In genomic region chr2:28601720-28602590, GRCm38 (mm10) we compare ENCODE assay signal across 14 mouse cellular contexts. TPM values are rescaled to one million over a fixed set of nuclear protein-coding genes. Genes with fewer than 3 reads are reported as not detected.
DNase-seq lines count a peak whose midpoint lies in the region; ATAC-seq and TF ChIP-seq lines count a peak whose summit lies in the region.
"Had no signal": no experiment of that assay in that cellular context is flagged by ENCODE, and none has a peak within 500 bp of the region (broad histone marks: within the 10 kb centered on the region; RNA-seq: fewer than 3 reads in every experiment).

No protein-coding gene starts in this region.

- no peaks in the 10 kb centered on the region for H3K9me3 ChIP-seq in kidney, embryonic 15.5 days (replicated peaks)
- peaks cover 3% of the 10 kb centered on the region; the same call in 1 of the 2 replicates for H3K9me3 ChIP-seq in liver, embryonic 12.5 days (replicated peaks)

- H3K27ac ChIP-seq in kidney, embryonic 15.5 days: peak overlapping the region; percentile 32; the same call in 1 of the 2 replicates
- peak overlapping the region; percentile 96 for H3K27ac ChIP-seq in liver, embryonic 12.5 days
- no peak overlapping the region for H3K27ac ChIP-seq in layer of hippocampus, adult 2 months
- H3K27ac ChIP-seq: gastrocnemius, adult 2 months had no signal

- TF ChIP-seq CTCF in layer of hippocampus, adult 2 months (conservative IDR thresholded peaks at IDR 0.05): no peak

- H3K36me3 ChIP-seq in kidney, embryonic 15.5 days: no peaks in the 10 kb centered on the region
- H3K36me3 ChIP-seq in liver, embryonic 12.5 days: no peaks in the 10 kb centered on the region

- peaks cover 34% of the 10 kb centered on the region for H3K4me1 ChIP-seq in kidney, embryonic 15.5 days
- peaks cover 93% of the 10 kb centered on the region for H3K4me1 ChIP-seq in liver, embryonic 12.5 days

- H3K4me2 ChIP-seq in kidney, embryonic 15.5 days: no peak overlapping the region
- H3K4me2 ChIP-seq in liver, embryonic 12.5 days: peak overlapping the region; percentile 67

- DNase-seq in kidney, adult 8-10 months: no peak
- DNase-seq in c-Kit-positive CD71-positive TER-119-positive erythroid progenitor cells, embryonic 14.5 days (ENCODE audit: low spot score): peak; percentile 96
- DNase-seq in spleen, postnatal 36 days (ENCODE audit: low spot score in 2 of 2): peak; percentile 69 to 83
- DNase-seq in thymus, postnatal 25 days: no peak
- no peak for DNase-seq in layer of hippocampus, adult 2 months (ENCODE audit: low spot score in 2 of 2)
- DNase-seq in retina, embryonic 14.5 days (ENCODE audit: low spot score): no peak
- DNase-seq: cerebellum, postnatal 36 days; gastrocnemius, adult 2 months; kidney, postnatal 10 days had no signal

- no peak overlapping the region for H3K9ac ChIP-seq in kidney, embryonic 15.5 days
- H3K9ac ChIP-seq in liver, embryonic 12.5 days: peak overlapping the region; percentile 83

- peak; percentile 47 for ATAC-seq in kidney, embryonic 15.5 days (replicated peaks; ENCODE audit: low FRiP score)
- peak; percentile 87 for ATAC-seq in liver, embryonic 12.5 days
- ATAC-seq: lung, postnatal 0 days had no signal

- 54% methylated on average over 12 of the region's 12 CpGs for WGBS in kidney, embryonic 15.5 days
- WGBS in liver, embryonic 12.5 days (ENCODE audit: insufficient replicate concordance): 10% methylated on average over 12 of the region's 12 CpGs

- H3K4me3 ChIP-seq in kidney, embryonic 15.5 days (replicated peaks): no peak overlapping the region
- peak overlapping the region; percentile 28; the same call in 1 of the 2 replicates for H3K4me3 ChIP-seq in liver, embryonic 12.5 days
- H3K4me3 ChIP-seq in layer of hippocampus, adult 2 months: no peak overlapping the region
- H3K4me3 ChIP-seq: gastrocnemius, adult 2 months had no signal

- no peaks in the 10 kb centered on the region for H3K27me3 ChIP-seq in kidney, embryonic 15.5 days
- no peaks in the 10 kb centered on the region for H3K27me3 ChIP-seq in liver, embryonic 12.5 days (replicated peaks)

RNA-seq across cellular contexts. Expression of gene Gtf3c5, which starts 18.4 kb away (rescaled TPM):
- 44.3 and 48.8 TPM in 2 replicates for polyA plus RNA-seq in kidney, embryonic 15.5 days (2015; fragmentation: Nextera tagmentation; extraction: Ambion mirVana)
- polyA plus RNA-seq in liver, embryonic 12.5 days (2016; fragmentation: Nextera tagmentation; extraction: Ambion mirVana): 24.9 and 26.3 TPM in 2 replicates
- 10 to 100 TPM; 18.2 to 20.7 TPM for total RNA-seq in layer of hippocampus, adult 2 months (2021)

RNA-seq across cellular contexts. Expression of gene Gfi1b, which starts 19.8 kb away (rescaled TPM):
- polyA plus RNA-seq in kidney, embryonic 15.5 days (2015; fragmentation: Nextera tagmentation; extraction: Ambion mirVana): 0.69 and 1.1 TPM in 2 replicates
- 117 and 121 TPM in 2 replicates for polyA plus RNA-seq in liver, embryonic 12.5 days (2016; fragmentation: Nextera tagmentation; extraction: Ambion mirVana)
- total RNA-seq in layer of hippocampus, adult 2 months (2021): not detected
- total RNA-seq: gastrocnemius, adult 2 months; left cerebral cortex, adult 8-10 months had no signal

RNA-seq across cellular contexts. Expression of gene Cel, which starts 38.8 kb away (rescaled TPM):
- 0.34 TPM in 1 of 2 replicates, not detected in the other for polyA plus RNA-seq in kidney, embryonic 15.5 days (2015; fragmentation: Nextera tagmentation; extraction: Ambion mirVana)
- polyA plus RNA-seq in liver, embryonic 12.5 days (2016; fragmentation: Nextera tagmentation; extraction: Ambion mirVana): not detected in 2 replicates
- total RNA-seq in layer of hippocampus, adult 2 months (2021): not detected
- total RNA-seq: gastrocnemius, adult 2 months; hematopoietic stem cell, adult 5-6 weeks; left cerebral cortex, adult 8-10 months had no signal
- polyA plus RNA-seq: lung, postnatal 0 days had no signal

RNA-seq across cellular contexts. Expression of gene Tsc1, which starts 39.1 kb away (rescaled TPM):
- polyA plus RNA-seq in kidney, embryonic 15.5 days (2015; fragmentation: Nextera tagmentation; extraction: Ambion mirVana): 18.4 and 22.9 TPM in 2 replicates
- polyA plus RNA-seq in liver, embryonic 12.5 days (2016; fragmentation: Nextera tagmentation; extraction: Ambion mirVana): 12.5 and 13.6 TPM in 2 replicates
- total RNA-seq in layer of hippocampus, adult 2 months (2021): 10 to 100 TPM; 47.1 to 49.1 TPM

Comparison
In these comparisons a context has a peak if more than half of its experiments do, and no peak if none do; other contexts are left out.
1. DNase-seq: peak in c-Kit-positive CD71-positive TER-119-positive erythroid progenitor cells, embryonic 14.5 days (single experiment) and spleen, postnatal 36 days (2 of 2); none in kidney, adult 8-10 months (0 of 2), thymus, postnatal 25 days (single experiment), layer of hippocampus, adult 2 months (0 of 2) and retina, embryonic 14.5 days (single experiment).
2. RNA of gene Gfi1b, which starts 19.8 kb away (polyA plus RNA-seq): 117 to 121 TPM in liver, embryonic 12.5 days; 0.69 to 1.1 TPM in kidney, embryonic 15.5 days; every median in the first group is over 10 times any median in the second.